Mouse (Mus musculus) kidney, embryonic 14.5 days (tissue): ENCODE results near the gene H2-Ob. TPM values are rescaled to one million over a fixed set of nuclear protein-coding genes. Genes with fewer than 3 reads are reported as not detected.

Experiments
- ATAC-seq: fragments of 200-750 bp; cut with Nextera tagmentation; 2 replicates; pipeline ENCODE4 v1.8.0; 2017; ENCODE audit warnings: moderate number of reproducible peaks, mild to moderate bottlenecking, moderate TSS enrichment, moderate library complexity; ENCODE audit not compliant: low FRiP score, low TSS enrichment
- H3K27ac ChIP-seq: fragments of 300-500 bp; sonication (generic); 2 replicates; pipeline ENCODE4 v1.5.1; 2014; ENCODE audit warnings: low read depth, mild to moderate bottlenecking, low read length, moderate library complexity, mixed read lengths
- H3K27me3 ChIP-seq: fragments of 300-500 bp; sonication (generic); 2 replicates; pipeline ENCODE4 v1.6.1; 2014; ENCODE audit warnings: mild to moderate bottlenecking, low read length; ENCODE audit not compliant: control insufficient read depth, insufficient read depth
- H3K36me3 ChIP-seq: fragments of 300-500 bp; sonication (generic); 2 replicates; pipeline ENCODE4 v1.6.1; 2014; ENCODE audit warnings: low read length, mixed read lengths; ENCODE audit not compliant: control insufficient read depth, insufficient read depth
- H3K4me1 ChIP-seq: fragments of 300-500 bp; sonication (generic); 2 replicates; pipeline ENCODE4 v1.6.1; 2014; ENCODE audit warnings: low read length, mixed read lengths; ENCODE audit not compliant: control insufficient read depth, insufficient read depth
- H3K4me2 ChIP-seq: fragments of 300-500 bp; sonication (generic); replicated peaks from 2 replicates; pipeline ENCODE4 v1.6.1; 2014; ENCODE audit warnings: low read depth, mild to moderate bottlenecking, low read length
- H3K4me3 ChIP-seq: fragments of 300-500 bp; sonication (generic); 2 replicates; pipeline ENCODE4 v1.5.1; 2014; ENCODE audit warnings: mild to moderate bottlenecking, low read length
- H3K9ac ChIP-seq: fragments of 300-500 bp; sonication (generic); 2 replicates; pipeline ENCODE4 v1.6.1; 2014; ENCODE audit warnings: low read depth, mild to moderate bottlenecking, low read length, moderate library complexity
- H3K9me3 ChIP-seq: fragments of 300-500 bp; sonication (generic); 2 replicates; pipeline ENCODE4 v1.6.1; 2016; ENCODE audit warnings: low read length; ENCODE audit not compliant: control insufficient read depth
- whole genome bisulfite sequencing: fragments of 180-500 bp; shearing (Covaris S2); extraction: QIAGEN DNeasy Blood & Tissue Kit; methylation state at CpG from one replicate; pipeline ENCODE4 v1.1.7; 2014; 5-methylcytosine and 5-hydroxymethylcytosine counted together
- polyA plus RNA-seq: library from polyadenylated mRNA; unstranded; fragments of >200 nt; fragmentation: Nextera tagmentation; extraction: Ambion mirVana; gene quantifications from 2 replicates; pipeline ENCODE4 v1.2.1, GENCODE M21; 2014

Gene H2-Ob
- polyA plus RNA-seq: not detected in 2 replicates

DNA sequence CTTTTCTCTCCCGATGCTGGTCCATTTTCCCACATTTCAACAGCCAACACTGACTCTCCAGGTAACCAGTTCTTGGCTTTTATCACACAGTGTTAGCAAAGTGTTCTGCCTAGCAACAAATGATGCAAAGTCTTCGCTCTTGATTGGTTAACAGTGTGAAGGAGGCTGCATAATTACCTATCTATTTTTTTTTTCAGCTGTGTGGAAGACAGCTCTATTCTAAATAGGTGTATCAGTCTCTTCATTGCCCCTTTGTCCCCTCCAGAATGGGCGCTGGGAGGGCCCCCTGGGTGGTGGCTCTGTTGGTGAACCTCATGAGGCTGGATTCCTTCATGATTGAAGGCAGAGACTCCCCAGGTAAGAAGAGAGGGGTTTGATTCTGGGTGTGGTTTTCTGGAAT, at the start of gene H2-Ob:
H2-Ob (plus strand) TSS at position 198 of the 400 bp plus-strand sequence.
- ATAC-seq: no peak

DNA sequence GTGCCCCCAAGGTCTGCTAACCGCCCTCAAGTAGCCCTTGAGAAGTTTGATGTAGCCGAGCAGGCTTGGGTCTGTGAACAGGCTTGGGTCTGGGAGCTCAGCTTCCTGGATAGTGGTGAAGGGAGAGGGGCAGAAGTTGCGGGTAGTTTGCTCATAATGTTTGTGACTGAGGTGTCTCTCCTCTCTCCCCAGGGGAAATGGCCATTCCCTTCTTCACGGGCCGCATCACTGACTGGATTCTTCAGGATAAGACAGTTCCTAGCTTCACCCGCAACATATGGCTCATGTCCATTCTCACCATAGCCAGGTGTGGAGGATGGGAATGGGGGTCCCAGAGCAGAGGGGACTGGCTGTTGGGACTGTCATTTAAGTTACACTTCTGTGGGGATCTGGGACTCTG, 49.7 kb upstream of the H2-Ob start:
- H3K4me1 ChIP-seq: no peaks in the 10 kb centered on the region
- ATAC-seq: no peak
- H3K4me2 ChIP-seq: no peak overlapping the region
- WGBS: 65% methylated on average over 6 of the region's 6 CpGs
- peaks cover 44% of the 10 kb centered on the region for H3K27me3 ChIP-seq
- no peak overlapping the region for H3K4me3 ChIP-seq
- H3K9ac ChIP-seq: no peak overlapping the region
- no peaks in the 10 kb centered on the region for H3K9me3 ChIP-seq
- no peaks in the 10 kb centered on the region for H3K36me3 ChIP-seq
- H3K27ac ChIP-seq: no peak overlapping the region

More for the DNA sequence above, at the start of gene H2-Ob:
- no peak within 1 kb of the TSS for H3K9ac ChIP-seq
- H3K27me3 ChIP-seq: no peaks in the 10 kb centered on the region; the same call in 1 of the 2 replicates
- no peak within 1 kb of the TSS for H3K27ac ChIP-seq
- H3K4me1 ChIP-seq: no peaks in the 10 kb centered on the region
- H3K4me2 ChIP-seq: no peak within 1 kb of the TSS
- H3K4me3 ChIP-seq: no peak within 1 kb of the TSS
- peaks cover 4% of the 10 kb centered on the region; the same call in 1 of the 2 replicates for H3K9me3 ChIP-seq
- H3K36me3 ChIP-seq: no peaks in the 10 kb centered on the region
- WGBS: 65% methylated on average over 3 of the region's 3 CpGs

DNA sequence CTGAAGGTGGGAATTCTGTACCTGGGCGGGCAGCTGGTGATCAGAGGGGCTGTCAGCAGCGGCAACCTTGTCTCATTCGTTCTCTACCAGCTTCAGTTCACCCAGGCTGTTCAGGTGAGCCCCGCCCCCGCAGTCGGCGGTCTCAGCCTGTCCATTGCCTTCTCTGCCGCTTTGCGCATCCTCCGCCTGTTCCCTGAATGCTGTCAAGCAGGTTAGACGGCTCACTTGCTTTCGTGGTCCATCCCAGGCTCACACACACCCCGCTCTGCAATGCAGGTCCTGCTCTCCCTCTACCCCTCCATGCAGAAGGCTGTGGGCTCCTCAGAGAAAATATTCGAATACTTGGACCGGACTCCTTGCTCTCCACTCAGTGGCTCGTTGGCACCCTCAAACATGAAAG, 45.9 kb upstream of the H2-Ob start:
- WGBS: 24% methylated on average over 16 of the region's 16 CpGs
- Histone ChIP-seq H3K27ac (no peak overlapping the region), H3K27me3 (peaks cover 62% of the 10 kb centered on the region), H3K36me3 (no peaks in the 10 kb centered on the region), H3K9me3 (no peaks in the 10 kb centered on the region), H3K4me2 (no peak overlapping the region), H3K4me1 (no peaks in the 10 kb centered on the region), H3K4me3 (no peak overlapping the region), H3K9ac (no peak overlapping the region)
- no peak for ATAC-seq

DNA sequence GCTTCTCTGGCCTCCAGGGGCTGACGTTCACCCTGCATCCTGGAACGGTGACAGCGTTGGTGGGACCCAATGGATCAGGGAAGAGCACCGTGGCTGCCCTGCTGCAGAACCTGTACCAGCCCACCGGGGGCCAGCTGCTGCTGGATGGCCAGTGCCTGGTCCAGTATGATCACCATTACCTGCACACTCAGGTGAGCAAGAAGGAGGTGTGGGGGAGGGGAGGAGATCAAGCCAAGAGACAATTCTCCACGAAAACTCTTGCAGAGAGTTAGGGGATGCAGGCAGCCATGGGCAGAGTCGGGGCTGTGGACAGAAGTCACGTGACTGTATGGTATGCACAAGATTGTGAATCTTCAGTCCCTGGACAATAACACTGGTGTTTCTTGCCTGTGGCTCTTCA, 45.2 kb upstream of the H2-Ob start:
- Histone ChIP-seq H3K27ac (no peak overlapping the region), H3K4me1 (no peaks in the 10 kb centered on the region), H3K9ac (no peak overlapping the region), H3K36me3 (no peaks in the 10 kb centered on the region), H3K4me3 (no peak overlapping the region), H3K27me3 (peaks cover 65% of the 10 kb centered on the region), H3K9me3 (no peaks in the 10 kb centered on the region), H3K4me2 (no peak overlapping the region)
- 62% methylated on average over 8 of the region's 8 CpGs for WGBS
- no peak for ATAC-seq

DNA sequence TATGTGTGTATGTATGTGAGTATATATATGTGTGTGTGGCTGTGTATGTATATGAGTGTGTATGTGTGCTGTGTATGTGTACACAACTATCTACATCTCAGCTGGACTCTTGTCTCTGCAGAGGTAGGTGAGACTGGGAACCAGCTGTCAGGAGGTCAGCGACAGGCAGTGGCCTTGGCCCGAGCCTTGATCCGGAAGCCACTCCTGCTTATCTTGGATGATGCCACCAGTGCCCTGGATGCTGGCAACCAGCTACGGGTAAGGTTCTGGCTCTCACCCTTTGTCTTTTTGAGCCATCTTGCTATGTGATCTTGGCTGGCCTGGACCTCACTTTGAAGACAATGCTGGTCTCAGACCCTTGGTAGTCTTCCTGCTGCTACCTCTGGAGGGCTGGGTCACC, 44.0 kb upstream of the H2-Ob start:
- Histone ChIP-seq H3K36me3 (no peaks in the 10 kb centered on the region), H3K4me2 (no peak overlapping the region), H3K4me1 (no peaks in the 10 kb centered on the region), H3K4me3 (no peak overlapping the region), H3K27me3 (peaks cover 73% of the 10 kb centered on the region), H3K27ac (no peak overlapping the region), H3K9ac (no peak overlapping the region), H3K9me3 (no peaks in the 10 kb centered on the region)
- 92% methylated on average over 4 of the region's 4 CpGs for WGBS
- ATAC-seq: no peak

DNA sequence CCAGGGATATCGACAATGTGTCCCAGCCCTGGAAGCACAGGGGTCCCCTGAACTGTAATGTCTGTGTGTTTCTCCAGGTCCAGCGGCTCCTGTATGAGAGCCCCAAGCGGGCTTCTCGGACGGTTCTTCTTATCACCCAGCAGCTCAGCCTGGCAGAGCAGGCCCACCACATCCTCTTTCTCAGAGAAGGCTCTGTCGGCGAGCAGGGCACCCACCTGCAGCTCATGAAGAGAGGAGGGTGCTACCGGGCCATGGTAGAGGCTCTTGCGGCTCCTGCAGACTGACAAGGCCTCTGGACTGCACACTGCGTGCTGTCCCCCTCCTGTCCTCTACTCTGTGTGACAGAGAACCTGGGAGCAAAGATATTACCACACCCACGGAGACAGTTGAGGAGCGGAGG, 42.2 kb upstream of the H2-Ob start:
- H3K27me3 ChIP-seq: peaks cover 75% of the 10 kb centered on the region
- H3K9me3 ChIP-seq: no peaks in the 10 kb centered on the region
- no peaks in the 10 kb centered on the region for H3K36me3 ChIP-seq
- no peak overlapping the region for H3K4me2 ChIP-seq
- no peaks in the 10 kb centered on the region for H3K4me1 ChIP-seq
- WGBS: 33% methylated on average over 12 of the region's 12 CpGs
- no peak overlapping the region for H3K27ac ChIP-seq
- H3K4me3 ChIP-seq: no peak overlapping the region
- H3K9ac ChIP-seq: no peak overlapping the region
- no peak for ATAC-seq

DNA sequence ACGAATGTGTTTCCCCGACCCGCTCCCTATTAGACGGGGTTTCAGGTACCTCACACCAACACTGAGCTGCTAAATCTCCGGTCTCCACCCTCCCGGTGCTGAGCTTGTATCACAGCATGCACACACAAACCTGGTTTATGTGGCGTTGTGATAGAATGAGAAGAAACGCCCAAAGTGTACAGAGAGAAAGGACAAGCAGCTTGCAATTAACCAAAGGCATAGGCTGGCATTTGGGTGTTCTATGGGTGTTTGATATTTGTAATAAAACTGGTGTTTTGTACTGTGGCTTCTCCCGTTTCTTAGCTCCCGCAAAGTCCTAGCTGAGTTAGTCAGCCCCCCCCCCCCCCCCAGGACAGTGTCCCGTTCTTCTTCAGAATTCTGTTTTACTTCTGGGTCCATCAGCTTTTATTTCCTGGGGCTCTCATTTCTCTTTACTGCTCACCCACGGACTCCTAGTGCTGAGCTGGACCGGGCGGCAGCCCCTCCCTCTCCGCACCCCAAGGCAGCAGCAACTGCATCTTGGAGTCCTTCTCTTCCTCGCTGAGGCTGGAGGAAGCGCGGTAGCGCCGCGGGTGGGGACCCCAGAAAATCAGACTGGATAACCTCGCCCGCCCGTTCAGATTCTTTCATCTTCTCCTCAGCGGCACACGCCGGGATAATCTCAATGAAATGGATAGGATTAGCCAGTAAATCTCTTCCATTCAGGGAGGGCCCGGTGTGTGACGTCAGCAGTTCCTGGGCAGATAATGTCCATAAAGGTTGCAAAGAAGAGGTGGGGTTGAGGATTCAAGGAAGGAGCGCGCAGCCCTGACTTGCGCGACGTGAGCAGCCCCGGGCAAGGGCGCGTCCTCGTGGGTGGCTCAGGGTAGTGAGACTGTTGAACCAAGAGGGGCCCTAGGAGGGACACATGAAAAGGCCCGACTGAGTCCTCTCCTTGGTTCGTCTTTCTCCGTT, 41.5 kb upstream of the H2-Ob start, which contains the start of gene Psmb8:
Psmb8 (plus strand) TSS at position 781 of the 954 bp plus-strand sequence.
- H3K4me2 ChIP-seq: peak within 1 kb of the TSS; percentile 56
- peak within 1 kb of the TSS; percentile 33 for H3K4me3 ChIP-seq
- H3K4me1 ChIP-seq: no peaks in the 10 kb centered on the region
- no peak within 1 kb of the TSS for H3K27ac ChIP-seq
- peak within 1 kb of the TSS; percentile 25; the same call in 1 of the 2 replicates for H3K9ac ChIP-seq
- peak; percentile 84 for ATAC-seq
- H3K36me3 ChIP-seq: no peaks in the 10 kb centered on the region
- H3K9me3 ChIP-seq: no peaks in the 10 kb centered on the region
- peaks cover 71% of the 10 kb centered on the region for H3K27me3 ChIP-seq
- 4% methylated on average over 41 of the region's 41 CpGs for WGBS

DNA sequence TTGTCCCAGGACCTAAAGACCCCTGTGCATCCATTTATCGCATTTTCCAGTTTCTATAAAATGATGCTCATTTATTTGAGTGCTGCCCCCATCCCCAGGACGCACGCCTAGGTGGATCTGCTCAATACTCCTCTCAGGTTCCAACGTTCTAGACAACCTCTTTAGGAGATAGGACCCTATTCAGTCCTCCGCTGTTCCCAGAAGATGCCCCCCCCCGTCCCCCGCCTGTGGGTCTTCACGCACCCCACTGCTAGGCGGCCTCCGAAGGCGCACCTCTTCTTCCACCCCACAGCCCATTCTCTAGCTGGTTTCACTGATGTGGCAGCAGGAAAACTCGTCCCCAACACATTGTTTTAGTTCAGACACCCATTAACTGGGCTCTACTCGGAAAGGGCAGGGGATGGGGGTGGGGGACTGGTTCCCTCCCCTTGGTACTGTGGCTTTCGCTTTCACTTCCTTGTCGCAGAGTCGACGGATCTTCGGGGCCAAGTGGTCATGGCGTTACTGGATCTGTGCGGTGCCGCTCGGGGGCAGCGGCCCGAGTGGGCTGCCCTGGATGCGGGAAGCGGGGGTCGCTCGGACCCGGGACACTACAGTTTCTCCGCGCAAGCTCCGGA, 40.7 kb upstream of the H2-Ob start:
- Histone ChIP-seq H3K27ac (no peak overlapping the region), H3K4me1 (no peaks in the 10 kb centered on the region), H3K9ac (peak overlapping the region; percentile 25; the same call in 1 of the 2 replicates), H3K27me3 (peaks cover 64% of the 10 kb centered on the region), H3K4me2 (peak overlapping the region; percentile 56), H3K4me3 (peak overlapping the region; percentile 33), H3K36me3 (no peaks in the 10 kb centered on the region), H3K9me3 (no peaks in the 10 kb centered on the region)
- WGBS: 2% methylated on average over 32 of the region's 32 CpGs
- no peak for ATAC-seq

DNA sequence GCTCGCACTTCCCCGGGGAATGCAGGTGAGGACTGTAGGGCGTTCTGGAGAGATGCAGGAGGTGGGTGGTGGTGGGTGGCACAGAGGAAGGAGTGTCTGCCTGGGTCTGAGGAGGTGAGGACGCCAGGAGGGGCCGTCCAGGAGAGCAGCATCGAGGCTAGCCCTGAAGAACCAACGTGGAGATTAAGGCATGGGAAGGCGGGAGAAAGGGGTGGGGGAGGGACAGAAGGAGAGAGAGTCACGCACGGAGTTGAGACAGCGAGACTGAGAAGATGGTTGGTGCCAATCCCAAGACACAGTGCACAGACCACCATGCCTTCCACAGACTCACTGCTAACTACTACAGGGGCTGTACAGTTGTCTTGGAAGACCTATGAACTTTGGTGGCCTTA, 40.2 kb upstream of the H2-Ob start:
- no peak for ATAC-seq
- H3K27ac ChIP-seq: no peak overlapping the region
- peaks cover 63% of the 10 kb centered on the region for H3K27me3 ChIP-seq
- H3K9me3 ChIP-seq: no peaks in the 10 kb centered on the region
- H3K36me3 ChIP-seq: no peaks in the 10 kb centered on the region
- 7% methylated on average over 11 of the region's 11 CpGs for WGBS
- H3K4me3 ChIP-seq: peak overlapping the region; percentile 33
- no peak overlapping the region; the same call in 1 of the 2 replicates for H3K9ac ChIP-seq
- H3K4me2 ChIP-seq: peak overlapping the region; percentile 56
- H3K4me1 ChIP-seq: no peaks in the 10 kb centered on the region
